Mouse (Mus musculus) v-Abl transformed pro-B cells (cell line): Measurements from ENCODE around the gene Arl6ip1.

Experiments
- in situ Hi-C, 2 experiments: fragments of 400-800 bp; cut with MboI; formaldehyde crosslinking; loops; one replicate each; pipeline ENCODE4 v1.15.1; 2025; ENCODE audit not compliant: unreplicated experiment in 2 of 2

Gene Arl6ip1

DNA sequence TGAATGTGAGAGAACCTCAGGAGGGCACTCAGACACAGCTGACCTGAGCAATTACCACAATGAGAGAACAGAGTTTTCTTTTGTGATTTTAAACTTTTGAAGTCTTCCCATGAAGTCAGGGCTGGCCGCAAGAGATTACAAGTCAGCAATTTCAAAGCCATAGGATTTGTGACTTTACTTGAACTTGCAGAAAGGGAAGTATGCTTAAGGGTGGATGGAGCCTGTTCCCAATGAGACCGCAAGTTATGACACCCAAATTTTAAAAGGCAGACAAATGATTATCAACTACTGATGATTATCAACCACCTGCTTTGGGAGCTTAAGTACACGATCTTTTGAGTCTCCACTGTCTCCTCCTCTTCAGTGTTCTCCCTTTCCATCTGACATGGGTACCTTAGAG, 11.0 kb downstream of the Arl6ip1 start:
- in situ Hi-C loops = loop anchor here (10.0 to 25.0 kb wide), 3 partner anchors 1369 to 1606 kb away; partner anchors contain the start of genes Nucb2 (in 1 of the 2) and Umod (in 1 of the 2)

DNA sequence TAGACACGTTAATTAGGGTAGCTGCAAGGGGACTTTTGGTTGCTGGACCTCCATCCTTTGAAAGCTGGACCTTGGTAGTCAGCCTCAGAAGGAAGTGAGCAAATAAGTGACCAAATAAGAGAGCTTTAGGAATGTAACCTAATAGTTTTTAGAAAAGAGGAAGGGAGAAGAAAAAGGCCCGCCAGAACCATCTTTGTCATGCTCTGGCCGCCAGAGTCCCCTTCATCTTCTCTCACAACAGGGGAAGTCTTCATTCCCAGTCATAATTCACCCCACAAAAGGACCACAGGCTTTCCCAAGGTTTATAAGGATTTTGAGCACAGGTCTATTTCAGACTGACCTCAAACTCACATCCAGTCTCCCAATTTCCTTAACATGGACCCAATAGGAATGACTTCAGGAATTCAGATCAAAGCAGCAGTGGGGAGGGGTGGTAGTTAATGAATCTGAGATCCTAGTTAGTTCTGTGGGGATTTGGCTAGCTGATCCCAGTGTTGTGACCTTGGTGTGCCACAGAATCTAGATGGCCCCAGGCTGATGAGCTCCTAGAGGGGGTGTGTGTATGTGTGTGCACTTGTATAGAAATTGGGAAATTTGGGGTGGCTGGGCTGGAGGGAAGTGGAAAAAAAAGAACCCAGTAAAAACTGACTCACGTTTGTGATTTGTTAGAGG, 11.8 kb downstream of the Arl6ip1 start:
- in situ Hi-C loops = loop anchor here (10.0 to 25.0 kb wide), 3 partner anchors 1370 to 1605 kb away; partner anchors contain the start of genes Nucb2 (in 1 of the 2) and Umod (in 1 of the 2)

DNA sequence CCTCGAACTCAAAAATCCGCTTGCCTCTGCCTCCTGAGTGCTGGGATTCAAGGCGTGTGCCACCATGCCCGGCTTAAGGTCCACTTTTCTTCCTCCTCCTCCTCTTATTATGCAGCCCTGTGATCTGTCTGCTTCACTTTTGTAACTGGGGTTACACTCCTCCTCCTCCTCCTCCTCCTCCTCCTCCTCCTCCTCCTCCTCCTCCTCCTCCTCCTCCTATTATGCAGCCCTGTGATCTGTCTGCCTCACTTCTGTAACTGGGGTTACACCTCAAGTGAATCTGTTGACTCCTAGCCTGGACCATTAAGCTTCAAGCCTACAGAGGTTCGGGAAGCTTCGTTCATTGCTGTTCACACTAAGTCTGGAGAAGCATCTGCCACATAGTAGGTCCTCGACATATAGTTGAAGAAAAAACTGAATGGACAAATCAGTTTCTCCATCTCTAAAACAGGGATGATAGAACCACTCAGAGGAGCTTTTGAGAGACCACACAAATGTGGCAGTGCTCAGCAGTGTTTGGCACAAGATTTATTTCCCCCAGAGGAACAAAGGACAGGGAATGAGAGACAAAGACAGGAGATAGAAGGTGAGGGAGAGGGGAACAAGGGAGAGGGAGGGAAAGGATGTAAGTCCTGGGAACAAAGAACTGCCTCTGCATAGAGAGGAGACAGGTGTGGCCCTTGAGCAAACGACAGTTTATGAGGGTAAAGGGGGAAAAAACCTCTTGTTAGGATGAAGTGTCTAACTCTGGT, 12.5 kb downstream of the Arl6ip1 start:
- in situ Hi-C loops = loop anchor here (10.0 to 25.0 kb wide), 3 partner anchors 1370 to 1605 kb away; partner anchors contain the start of genes Nucb2 (in 1 of the 2) and Umod (in 1 of the 2)

DNA sequence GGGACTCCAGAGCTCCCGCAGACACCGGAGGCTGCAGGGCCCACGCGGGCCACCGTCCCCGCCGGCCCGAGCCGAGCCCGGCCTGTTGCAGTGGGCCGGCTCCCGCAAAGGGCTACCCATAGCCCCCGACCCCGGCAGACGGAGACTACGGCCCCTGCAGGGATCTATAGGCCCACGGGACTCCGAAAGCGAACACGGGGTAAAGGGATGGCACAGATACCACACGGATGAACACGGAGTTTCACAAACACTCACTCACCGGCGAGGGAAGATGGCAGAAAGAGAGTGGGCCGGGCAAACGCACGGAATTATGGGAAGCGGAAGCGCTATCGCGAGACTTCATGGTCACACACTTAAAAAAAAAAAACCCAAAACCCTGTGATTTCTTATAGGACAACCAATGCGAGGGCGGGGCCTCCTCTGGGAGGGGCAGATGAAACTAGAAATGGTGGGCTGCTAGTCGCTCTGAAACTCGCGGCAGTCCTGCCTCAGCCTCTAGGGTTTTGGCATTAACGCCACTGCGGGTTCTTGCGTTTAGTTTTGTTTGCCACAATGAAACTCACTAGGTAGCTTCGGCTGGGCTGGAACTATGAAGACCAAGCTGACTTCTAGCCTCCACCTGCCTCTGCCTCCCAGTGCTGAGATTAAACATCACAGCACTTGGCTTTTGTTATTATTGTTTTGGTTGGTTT, 13.4 kb downstream of the Arl6ip1 start, which contains the start of gene Rps15a:
Rps15a (minus strand) TSS at position 312 of the 692 bp plus-strand sequence.
- in situ Hi-C loops = loop anchor here (10.0 to 25.0 kb wide), 3 partner anchors 1371 to 1604 kb away; partner anchors contain the start of genes Nucb2 (in 1 of the 2) and Umod (in 1 of the 2)

DNA sequence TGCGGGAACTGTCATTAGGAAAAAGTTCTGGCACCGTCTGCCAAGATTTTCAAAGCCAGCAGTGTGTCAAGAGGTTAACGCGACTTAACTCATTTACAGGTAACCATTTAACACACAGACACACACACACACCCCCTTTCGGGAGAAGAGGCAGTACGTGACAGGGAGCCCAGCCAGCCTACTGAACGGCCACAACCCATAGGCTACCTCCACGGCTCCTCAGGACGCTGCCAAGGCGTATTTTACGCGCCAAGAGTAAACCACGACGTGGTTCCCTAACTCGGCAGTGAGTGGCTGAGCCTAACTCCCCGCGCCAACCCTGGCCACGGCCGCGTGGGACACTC, 14.0 kb downstream of the Arl6ip1 start:
- in situ Hi-C loops = loop anchor here (10.0 to 25.0 kb wide), 3 partner anchors 1372 to 1603 kb away; partner anchors contain the start of genes Nucb2 (in 1 of the 2) and Umod (in 1 of the 2)

DNA sequence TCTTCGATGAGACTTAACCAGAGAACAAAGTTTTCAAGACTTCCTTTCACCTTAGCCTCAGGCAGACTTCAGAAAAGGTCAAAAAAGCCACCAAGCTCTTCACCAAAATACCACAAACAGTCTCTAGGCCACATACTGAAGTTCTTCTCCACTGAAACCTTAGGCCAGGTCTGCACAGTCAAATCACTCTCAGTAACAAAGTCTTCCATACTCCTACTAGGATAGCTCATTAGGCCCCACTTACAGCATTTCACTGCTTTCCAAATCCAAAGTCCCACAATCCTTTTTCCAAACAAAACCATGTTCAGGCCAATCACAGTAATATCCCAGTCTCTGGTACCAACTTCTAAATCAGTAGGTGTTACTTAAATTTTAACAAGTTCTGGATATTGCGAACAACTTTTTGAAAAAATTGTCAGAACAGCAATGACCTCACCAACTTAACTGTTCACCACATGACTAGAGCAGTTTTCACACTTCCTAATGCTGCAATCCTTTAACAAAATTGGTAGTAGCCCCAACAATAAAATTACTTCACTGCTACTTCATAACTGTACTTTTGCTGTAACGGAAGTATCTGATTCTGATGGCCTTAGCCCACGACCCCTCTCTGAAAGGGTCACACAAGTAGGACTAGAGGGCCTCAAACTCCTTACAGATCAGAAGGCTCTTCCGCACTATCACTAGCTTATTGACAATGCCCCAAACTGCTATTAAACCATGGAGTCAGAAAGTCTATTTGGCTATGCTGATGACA, 15.7 kb downstream of the Arl6ip1 start:
- in situ Hi-C loops = loop anchor here (5.0 to 25.0 kb wide), 4 partner anchors 736 to 1601 kb away; partner anchors contain the start of genes Nucb2 (in 1 of the 2) and Umod (in 1 of the 2)

DNA sequence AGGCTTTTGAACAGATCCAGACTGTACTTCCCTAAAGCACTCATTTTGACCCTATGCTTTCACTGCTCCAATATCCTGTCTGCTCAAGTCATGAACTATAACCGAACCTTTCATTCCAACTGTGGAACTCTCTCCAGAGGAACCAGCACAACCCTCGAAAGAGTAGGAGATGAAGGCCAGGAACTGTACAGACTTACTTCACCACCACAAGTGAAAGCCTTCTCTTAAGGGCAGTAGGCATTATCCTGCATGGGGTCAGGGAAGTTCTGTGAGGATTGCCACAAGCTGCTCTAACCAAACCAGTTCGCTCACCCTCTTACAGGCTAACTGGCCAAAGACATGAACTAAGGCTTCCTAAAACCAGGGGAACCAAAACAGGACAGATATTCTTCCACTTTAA, 18.3 kb downstream of the Arl6ip1 start:
- in situ Hi-C loops = loop anchor here (5.0 to 25.0 kb wide), 4 partner anchors 734 to 1599 kb away; partner anchors contain the start of genes Nucb2 (in 1 of the 2) and Umod (in 1 of the 2)

DNA sequence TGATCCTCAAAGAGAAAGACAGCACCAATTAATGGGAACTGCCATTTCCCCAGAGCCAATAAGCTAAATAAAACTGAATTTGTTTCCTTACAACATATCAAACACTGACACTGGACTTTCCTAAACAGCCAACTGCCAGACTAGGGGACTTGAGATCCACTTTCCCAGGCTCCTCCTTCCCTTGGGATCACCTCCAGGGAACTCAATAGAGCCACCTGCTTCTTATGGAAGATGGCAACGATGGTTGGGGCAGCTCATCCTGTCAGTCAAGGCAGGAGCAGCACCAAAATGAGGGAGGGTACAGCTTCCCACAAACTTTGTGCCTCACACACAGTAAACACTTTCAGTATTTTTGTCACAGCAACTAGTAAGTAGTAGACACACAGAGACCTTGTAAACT, 21.8 kb downstream of the Arl6ip1 start:
- in situ Hi-C loops = loop anchor here (10.0 to 25.0 kb wide), 7 partner anchors 223 to 1863 kb away; partner anchors contain the start of genes Nucb2 (in 1 of the 2) and Umod (in 1 of the 2)

DNA sequence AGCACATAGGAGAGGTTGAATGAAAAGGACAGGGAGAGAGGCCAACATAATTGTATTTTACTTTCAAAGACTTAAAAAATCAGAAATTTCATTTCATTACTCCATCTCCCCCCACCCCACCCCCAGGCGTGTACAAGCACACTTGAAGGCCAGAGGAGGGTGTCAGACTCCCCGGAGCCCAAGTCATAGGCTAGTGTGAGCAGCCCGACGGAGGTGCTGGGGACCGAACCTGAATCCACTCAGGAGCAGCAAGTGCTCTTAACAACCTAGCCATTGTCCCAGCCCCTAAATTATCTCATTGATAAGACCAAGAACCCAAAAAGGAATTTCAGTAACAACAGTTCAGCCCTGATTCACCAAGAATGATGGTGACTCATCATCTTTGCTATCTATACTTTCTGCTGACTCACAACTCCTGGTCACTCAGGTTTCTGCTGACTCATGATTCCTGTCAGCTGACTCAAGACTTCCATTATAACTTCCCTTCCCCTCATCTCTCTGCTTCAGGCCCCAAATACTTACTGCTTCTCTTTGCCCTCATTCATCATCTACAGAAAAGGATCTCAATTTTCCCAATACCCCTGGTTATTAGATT, 24.9 kb downstream of the Arl6ip1 start:
- in situ Hi-C loops = loop anchor here (5.0 to 25.0 kb wide), 8 partner anchors 220 to 1860 kb away; partner anchors contain the start of genes Nucb2 (in 1 of the 2) and Umod (in 1 of the 2)

DNA sequence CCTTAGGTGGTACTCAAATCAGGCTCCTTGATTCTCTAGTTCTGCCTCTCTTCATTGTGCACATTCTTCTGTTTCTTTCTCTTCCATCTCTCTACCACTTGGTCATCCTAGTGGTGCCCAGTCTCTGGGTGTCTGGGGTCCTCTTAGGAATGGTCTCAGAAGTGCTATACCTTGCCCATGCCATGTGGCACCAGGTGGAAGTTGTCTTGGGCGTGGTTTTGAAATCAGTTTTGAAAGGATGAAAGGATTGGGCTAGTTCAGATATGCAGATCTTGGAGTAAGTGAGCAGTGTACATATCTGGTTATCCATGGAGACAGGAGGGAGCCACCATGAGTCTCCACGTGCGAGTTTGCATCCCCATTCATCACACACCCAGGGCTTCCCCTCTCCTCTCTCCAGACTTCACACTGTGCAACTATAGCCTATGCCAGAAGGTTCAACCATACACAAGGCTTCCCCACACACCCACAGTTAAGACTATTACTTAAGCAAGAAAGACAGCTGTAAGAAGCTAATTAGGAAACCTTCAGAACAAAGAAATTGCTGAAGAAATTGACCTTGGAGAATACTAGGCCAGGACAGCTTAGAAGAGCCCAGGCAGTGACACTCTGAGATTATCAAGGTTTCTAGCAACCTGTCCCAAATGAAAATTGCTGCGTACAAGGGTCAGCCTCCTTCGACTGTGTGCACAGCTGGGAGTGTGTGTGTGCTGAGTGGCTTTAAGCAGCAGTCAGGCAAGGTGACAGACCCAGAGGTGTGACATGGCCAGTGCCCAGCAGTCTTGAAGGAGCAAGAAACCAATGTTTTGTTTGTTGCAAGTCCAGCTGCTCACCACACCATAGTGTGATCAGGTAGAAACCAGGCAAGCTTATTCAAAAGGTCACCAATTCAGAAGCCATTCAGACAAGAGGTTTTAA, 25.7 kb downstream of the Arl6ip1 start:
- in situ Hi-C loops = loop anchor here (5.0 to 25.0 kb wide), 8 partner anchors 219 to 1859 kb away; partner anchors contain the start of genes Nucb2 (in 1 of the 2) and Umod (in 1 of the 2)

DNA sequence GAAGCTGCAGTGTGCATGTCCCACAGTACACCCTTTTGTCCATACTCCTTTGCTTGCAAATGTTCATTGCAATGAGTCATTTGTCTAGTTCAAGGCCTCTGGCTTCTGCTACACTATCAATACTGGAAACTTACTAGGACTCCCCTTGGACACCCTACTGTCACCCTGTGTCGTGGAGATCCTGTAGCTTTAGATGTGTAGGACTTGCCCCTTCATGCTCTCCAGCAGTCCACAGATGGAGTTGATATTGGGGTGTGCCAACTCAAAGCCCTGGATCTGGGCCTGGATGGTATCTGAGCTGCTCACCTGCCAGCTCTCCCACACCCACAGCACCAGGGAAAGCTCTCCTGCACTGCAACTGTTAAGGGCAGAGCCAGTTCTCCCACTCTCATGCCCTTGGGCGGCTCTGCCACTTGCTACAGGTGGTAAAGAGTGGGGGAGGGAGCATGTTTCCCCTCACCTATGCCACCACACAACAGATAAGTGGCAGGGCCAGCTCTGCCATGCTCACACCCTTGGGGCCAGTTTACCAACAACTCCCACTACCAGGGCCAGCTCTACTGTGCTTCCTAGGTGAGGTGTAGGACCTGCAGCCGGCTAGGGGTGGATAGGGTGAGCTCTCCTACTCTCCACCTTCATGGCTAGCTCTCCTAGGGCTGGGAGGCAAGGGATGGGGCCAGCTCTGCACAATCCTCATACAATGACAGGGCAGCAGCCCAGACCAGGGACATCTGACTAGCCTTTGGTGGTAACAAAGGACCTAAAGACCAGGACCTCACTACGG, 26.6 kb downstream of the Arl6ip1 start:
- in situ Hi-C loops = loop anchor here (5.0 to 25.0 kb wide), 8 partner anchors 218 to 1858 kb away; partner anchors contain the start of genes Nucb2 (in 1 of the 2) and Umod (in 1 of the 2)

DNA sequence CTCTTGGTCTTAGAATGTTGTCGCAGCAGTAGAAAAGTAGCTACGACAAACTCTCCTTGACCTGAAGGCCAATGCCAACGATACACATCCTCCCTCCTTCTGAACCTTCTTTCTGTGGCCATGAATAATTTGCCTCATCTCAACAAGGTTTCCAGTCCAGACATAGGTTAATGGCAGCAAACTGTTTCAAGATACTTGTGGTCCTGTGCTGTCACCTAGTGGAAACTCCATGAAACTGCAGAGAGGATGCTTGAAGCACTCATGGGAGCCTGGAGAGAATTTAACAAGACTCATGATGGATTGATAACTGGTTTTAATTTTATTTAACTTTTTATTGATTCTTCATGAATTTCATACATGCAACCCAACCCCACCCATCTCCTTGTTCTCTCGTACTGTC, 27.2 kb downstream of the Arl6ip1 start:
- in situ Hi-C loops = loop anchor here (5.0 to 25.0 kb wide), 8 partner anchors 217 to 1857 kb away; partner anchors contain the start of genes Nucb2 (in 1 of the 2) and Umod (in 1 of the 2)

DNA sequence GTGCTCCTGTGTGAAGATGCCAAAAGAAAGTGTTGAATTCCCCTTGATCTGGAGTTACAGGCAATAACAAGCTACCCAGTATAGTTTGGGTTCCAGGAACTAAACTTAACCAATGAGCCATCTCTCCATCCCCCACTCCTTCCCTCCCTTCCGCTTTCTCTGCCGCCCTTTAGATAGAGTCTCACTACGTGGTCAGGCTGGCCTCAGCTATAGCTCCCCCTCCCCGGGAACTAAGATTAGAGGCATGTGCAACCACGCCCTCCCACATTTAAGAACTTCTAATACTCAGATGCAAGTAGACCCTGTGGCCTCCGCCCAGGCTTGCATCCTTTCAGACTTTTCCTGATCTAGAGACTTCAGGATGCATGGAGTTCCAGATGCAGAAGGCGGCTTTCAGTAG, 31.8 kb downstream of the Arl6ip1 start:
- in situ Hi-C loops = loop anchor here in 1 of 2 experiments (10.0 kb wide), 1 partner anchor 463 kb away; no protein-coding TSS in a partner anchor

DNA sequence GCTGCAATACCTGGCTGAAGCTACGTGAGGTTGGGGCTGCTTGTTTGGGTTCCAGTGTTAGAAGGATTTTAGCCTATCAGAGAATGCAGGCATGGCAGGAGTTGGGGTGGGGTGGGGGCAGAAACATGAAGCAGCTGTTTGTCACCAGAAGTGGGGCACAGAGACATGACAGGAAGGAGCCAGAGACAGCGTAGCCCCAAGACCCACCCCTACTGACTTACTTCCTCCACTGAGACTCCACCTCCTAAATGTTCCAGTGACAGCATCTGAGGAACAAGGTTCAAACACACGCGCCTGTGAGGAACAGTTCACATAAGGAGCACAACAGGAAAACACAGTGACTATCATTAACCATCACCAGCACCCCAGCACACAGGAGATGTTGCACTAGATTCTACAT, 49.5 kb downstream of the Arl6ip1 start:
- in situ Hi-C loops = no loop called here

DNA sequence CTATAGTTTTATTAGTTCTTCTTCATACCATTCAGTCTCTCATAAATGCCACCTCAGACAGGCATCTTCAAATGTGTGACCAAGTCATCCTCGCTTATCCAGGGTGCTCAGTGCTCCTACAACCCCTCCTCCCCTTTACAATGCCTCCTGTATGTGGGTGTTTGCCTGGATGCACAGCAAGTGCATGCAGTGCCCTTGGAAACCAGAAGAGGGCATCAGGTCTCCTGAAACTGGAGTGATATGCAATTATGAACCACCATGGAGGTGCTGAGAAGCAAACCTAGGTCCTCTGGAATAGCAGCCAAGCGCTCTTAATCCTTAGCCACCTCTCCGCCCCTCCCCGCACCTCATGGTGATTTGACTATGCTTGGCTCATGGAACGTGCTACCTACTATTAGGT, 50.4 kb downstream of the Arl6ip1 start:
- in situ Hi-C loops = no loop called here
